ENCODE assay signal across 8 mouse cellular contexts in the genomic region with DNA sequence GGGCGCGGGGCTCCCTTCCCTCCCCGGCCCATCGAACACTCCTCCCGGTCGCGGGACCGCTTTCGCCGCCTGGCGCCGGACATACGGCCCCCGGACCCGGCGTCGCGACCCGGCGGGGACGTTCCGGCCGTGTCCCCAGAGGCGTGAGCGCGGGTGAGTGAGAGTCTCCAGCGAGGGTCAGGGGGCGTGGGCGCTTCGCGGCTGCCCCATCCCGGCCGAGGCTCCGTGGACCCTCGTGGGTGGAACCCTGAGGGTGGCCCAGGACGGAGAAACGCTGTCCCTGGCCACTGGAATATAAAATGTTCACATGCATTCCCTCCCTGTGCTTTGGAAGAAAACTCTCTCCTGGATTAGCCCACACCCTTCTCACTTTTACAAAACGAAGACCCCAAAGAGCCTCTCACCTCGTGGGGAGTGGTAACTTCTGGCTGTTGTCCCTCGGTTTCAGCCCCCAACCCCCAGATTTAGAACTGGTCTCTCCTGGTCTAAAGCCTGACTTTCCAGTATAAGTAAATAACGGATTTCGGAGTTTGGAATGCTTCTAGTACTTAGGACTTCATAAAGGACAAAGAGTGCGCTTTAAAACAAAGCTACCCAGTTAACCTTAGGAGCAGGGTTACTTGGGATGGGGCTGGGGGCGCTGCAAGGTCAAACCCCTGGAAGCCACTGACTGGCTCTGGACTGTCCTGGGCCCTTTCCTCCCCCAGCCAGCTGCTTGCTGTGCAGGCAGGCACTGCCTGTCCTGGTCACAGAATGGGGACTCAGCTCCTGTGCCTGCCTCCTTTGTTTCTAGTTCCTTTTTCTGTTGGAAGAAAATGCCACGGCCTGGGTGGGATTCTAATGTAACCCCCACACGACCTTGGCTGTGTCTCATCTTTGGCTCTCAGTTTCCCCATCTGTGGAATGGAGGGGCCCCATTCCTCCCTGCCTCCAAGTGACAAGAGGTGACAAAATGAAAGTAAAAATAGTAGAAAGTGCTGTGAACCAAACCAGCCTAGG. TPM values are rescaled to one million over a fixed set of nuclear protein-coding genes. Genes with fewer than 3 reads are reported as not detected.
DNase-seq lines count a peak whose midpoint lies in the region; ATAC-seq lines count a peak whose summit lies in the region.

No protein-coding gene starts in this region.

- peak; percentile 55 for DNase-seq in cerebellum, adult 9-11 months
- DNase-seq in cerebellum, adult 9-10 months, result no peak
- peak; percentile 19 for DNase-seq in MN1 (ENCODE audit: low spot score)
- DNase-seq in induced T-regulatory cell, adult 2 months (ENCODE audit: low read depth), result peak; percentile 77
- peak; percentile 52 for DNase-seq in thymus, postnatal 14 days
- no peak for DNase-seq in layer of hippocampus, adult 9-11 months

- ATAC-seq in erythroid progenitor cell, adult 5-6 weeks (replicated peaks; ENCODE audit: low FRiP score, poor library complexity, severe bottlenecking), result 0 out of 2 replicates have a peak, but pooled peaks have one; percentile 53
- peak; percentile 45 for ATAC-seq in megakaryocyte progenitor cell, adult 5-6 weeks (replicated peaks; ENCODE audit: poor library complexity)

RNA-seq across cellular contexts. Expression of gene Heg1, which starts 0.8 kb away (rescaled TPM):
- 7.9 and 12.2 TPM in 2 replicates for total RNA-seq in erythroid progenitor cell, adult 5-6 weeks (2015; ENCODE audit: low replicate concordance)
- total RNA-seq in erythroid progenitor cell, adult 5-6 weeks (2017; ENCODE audit: low replicate concordance), result 1.8 and 4.0 TPM in 2 replicates
- total RNA-seq in megakaryocyte progenitor cell, adult 5-6 weeks (2015), result 23.8 and 43.2 TPM in 2 replicates
- total RNA-seq in megakaryocyte progenitor cell, adult 5-6 weeks (2017), result 26.6 and 36.4 TPM in 2 replicates

Comparison
In these comparisons a context has a peak if more than half of its experiments do, and no peak if none do; other contexts are left out.
1. DNase-seq: peak in cerebellum, adult 9-11 months (single experiment), MN1 (single experiment), induced T-regulatory cell, adult 2 months (single experiment) and thymus, postnatal 14 days (single experiment); none in cerebellum, adult 9-10 months (single experiment) and layer of hippocampus, adult 9-11 months (single experiment).